Mouse (Mus musculus): Measurements from ENCODE around the gene Ifit1bl1. TPM values are rescaled to one million over a fixed set of nuclear protein-coding genes. Genes with fewer than 3 reads are reported as not detected.

Gene Ifit1bl1
- polyA plus RNA-seq, 1 experiment from 2014 or later, result 0.72 TPM

DNA sequence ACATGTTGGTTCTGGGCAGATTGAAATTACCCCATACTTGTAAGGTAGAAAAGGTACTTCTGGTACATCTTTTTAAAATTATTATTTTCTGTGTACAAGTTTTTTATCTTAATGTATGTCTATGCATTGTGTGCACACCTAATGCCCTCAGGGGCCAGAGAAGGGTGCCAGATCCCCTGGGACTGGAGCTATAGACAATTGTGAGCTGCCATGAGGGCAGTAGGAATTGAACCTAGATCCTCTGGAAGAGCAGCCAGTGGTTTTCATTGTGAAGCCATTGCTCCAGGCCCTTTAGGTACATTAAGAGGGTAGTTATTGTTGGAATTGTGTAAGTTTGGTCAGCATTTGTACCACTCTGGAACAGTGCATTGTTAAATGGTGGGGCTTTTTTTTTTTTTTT is 47.7 kb downstream of the Ifit1bl1 start:
- Histone ChIP-seq H3K27ac (no peak overlapping the region), H3K9me3 (no peaks in the 10 kb centered on the region), H3K9ac (no peak overlapping the region), H3K27me3 (no peaks in the 10 kb centered on the region), H3K36me3 (no peaks in the 10 kb centered on the region), H3K4me3 (no peak overlapping the region), H3K4me1 (peaks cover 14% of the 10 kb centered on the region), H3K4me2 (no peak overlapping the region)
- ATAC-seq (ENCODE audit: insufficient number of reproducible peaks, low FRiP score, low TSS enrichment, low read depth), result no peak

DNA sequence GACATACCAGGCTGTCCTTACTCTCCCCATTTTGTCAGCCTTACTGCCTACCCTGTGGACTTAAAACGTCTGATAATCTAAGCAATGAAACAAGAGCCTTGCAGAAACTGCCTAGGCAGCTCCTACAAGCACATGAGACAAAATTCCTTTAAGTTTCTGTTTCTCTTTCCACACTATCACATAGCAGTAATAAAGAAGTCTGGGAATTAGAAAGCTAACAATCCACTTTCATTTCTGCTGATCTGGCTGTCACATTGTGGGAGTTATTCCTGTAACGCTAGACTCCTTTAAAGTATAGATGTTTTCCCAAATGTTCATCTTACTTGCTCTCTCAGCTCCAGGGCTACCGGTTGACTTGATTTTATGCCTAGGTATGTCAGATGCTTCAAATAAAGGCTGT is 48.2 kb downstream of the Ifit1bl1 start:
- peaks cover 14% of the 10 kb centered on the region for H3K4me1 ChIP-seq

DNA sequence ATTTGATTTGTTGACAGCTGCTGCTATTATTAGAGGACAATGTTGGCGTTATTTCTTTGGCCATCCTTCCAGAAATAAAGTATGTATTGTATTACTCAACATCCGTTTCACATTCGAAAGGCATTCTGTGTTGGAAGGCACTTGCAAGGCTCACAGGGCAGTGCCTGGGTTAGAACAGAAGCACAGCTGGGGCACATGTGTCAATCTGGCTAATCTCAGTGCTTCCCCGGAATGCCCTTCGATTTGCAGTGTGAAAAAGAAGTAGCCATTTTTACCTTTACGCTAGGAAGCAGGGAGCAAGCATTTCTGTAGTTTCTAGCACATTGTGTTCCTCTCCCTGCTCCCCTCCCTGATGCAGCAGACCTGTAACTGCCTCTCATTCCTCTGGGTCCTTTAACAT is 48.7 kb downstream of the Ifit1bl1 start:
- H3K4me2 ChIP-seq, result peak overlapping the region; percentile 20; the same call in 1 of the 2 replicates
- WGBS, result 31% methylated on average over 6 of the region's 6 CpGs

More for the DNA sequence above, 48.2 kb downstream of the Ifit1bl1 start:
- H3K4me3 ChIP-seq, result no peak overlapping the region
- 29% methylated on average over 3 of the region's 3 CpGs for WGBS
- H3K9me3 ChIP-seq, result no peaks in the 10 kb centered on the region
- H3K27me3 ChIP-seq, result no peaks in the 10 kb centered on the region
- no peaks in the 10 kb centered on the region for H3K36me3 ChIP-seq
- H3K27ac ChIP-seq, result peak overlapping the region; percentile 84
- peak overlapping the region; percentile 20; the same call in 1 of the 2 replicates for H3K4me2 ChIP-seq
- ATAC-seq (ENCODE audit: insufficient number of reproducible peaks, low FRiP score, low TSS enrichment, low read depth), result no peak
- no peak overlapping the region for H3K9ac ChIP-seq

DNA sequence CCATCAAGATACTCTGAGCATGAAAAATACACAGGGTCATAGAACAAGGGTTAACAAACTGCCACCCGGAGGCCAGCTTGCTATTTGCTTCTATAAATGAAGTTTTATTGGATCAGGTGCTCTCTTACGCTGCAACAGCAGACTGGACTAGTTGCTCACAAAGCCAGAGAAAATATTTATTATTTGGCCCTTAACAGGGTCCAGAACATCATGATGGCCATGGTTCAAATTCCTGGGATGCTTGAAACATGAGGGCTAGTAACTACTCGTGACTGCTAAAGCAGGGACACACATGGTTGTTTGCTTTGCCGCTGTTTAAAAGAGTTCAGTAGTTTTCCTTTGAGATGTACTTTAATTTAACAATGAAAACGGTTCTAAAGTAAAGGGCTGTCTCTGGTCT is 49.8 kb downstream of the Ifit1bl1 start:
- Histone ChIP-seq H3K27me3 (no peaks in the 10 kb centered on the region), H3K4me3 (peak overlapping the region; percentile 19), H3K4me2 (peak overlapping the region; percentile 27; the same call in 1 of the 2 replicates), H3K9ac (no peak overlapping the region), H3K36me3 (no peaks in the 10 kb centered on the region), H3K9me3 (no peaks in the 10 kb centered on the region), H3K27ac (peak overlapping the region; percentile 84), H3K4me1 (peaks cover 14% of the 10 kb centered on the region)
- WGBS, result 19% methylated on average over 5 of the region's 5 CpGs
- no peak for ATAC-seq (ENCODE audit: insufficient number of reproducible peaks, low FRiP score, low TSS enrichment, low read depth)

More for the DNA sequence above, 48.7 kb downstream of the Ifit1bl1 start:
- H3K9me3 ChIP-seq, result no peaks in the 10 kb centered on the region
- no peaks in the 10 kb centered on the region for H3K36me3 ChIP-seq
- peak overlapping the region; percentile 84 for H3K27ac ChIP-seq
- H3K27me3 ChIP-seq, result no peaks in the 10 kb centered on the region
- H3K4me1 ChIP-seq, result peaks cover 14% of the 10 kb centered on the region
- H3K9ac ChIP-seq, result no peak overlapping the region
- ATAC-seq (ENCODE audit: insufficient number of reproducible peaks, low FRiP score, low TSS enrichment, low read depth), result peak; percentile 69; the same call in 1 of the 2 replicates
- H3K4me3 ChIP-seq, result no peak overlapping the region

DNA sequence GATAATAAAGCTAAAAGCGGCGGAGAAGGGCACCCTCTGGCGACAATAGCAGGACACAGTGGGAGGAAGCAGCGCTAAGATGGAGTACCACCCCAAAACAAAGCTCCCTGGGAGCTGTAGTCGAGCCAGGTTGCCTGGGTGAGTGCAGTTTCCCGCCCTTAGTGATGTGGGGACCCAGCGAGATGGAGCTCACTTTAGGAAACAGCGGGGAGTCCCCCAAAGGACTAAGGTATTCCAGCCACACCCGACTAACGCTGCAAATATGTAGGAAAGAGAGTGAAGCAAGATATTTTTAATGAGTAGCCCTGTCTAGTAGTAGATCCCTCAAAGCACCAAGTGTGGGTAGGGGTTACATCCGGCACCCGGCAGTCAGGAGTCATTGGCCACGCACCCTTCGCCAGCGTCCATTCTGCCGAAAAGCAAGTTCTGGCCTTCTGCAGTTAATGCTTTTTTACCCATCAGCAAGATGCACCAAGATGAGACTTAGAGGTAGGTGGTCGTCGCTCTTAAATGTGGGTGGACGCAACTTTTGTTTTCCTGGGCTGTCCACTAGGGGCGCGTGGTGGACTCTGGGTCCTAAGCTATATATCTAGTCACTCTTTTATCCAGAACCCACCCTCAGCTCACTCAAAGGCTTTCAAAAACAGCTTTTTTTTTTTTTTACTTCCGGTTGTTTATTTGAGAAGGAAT is 51.1 kb downstream of the Ifit1bl1 start, which contains the start of gene Ifit2:
TSS of gene Ifit2 (plus strand) at position 161 of the 690 bp plus-strand sequence.
- Histone ChIP-seq H3K36me3 (no peaks in the 10 kb centered on the region), H3K9ac (peak within 1 kb of the TSS; percentile 31; the same call in 1 of the 2 replicates), H3K4me2 (peak within 1 kb of the TSS; percentile 73), H3K4me1 (peaks cover 14% of the 10 kb centered on the region), H3K9me3 (no peaks in the 10 kb centered on the region), H3K27ac (peak within 1 kb of the TSS; percentile 84), H3K4me3 (peak within 1 kb of the TSS; percentile 51), H3K27me3 (no peaks in the 10 kb centered on the region)
- 3% methylated on average over 22 of the region's 22 CpGs for WGBS
- ATAC-seq (ENCODE audit: insufficient number of reproducible peaks, low FRiP score, low TSS enrichment, low read depth), result peak; percentile 81

DNA sequence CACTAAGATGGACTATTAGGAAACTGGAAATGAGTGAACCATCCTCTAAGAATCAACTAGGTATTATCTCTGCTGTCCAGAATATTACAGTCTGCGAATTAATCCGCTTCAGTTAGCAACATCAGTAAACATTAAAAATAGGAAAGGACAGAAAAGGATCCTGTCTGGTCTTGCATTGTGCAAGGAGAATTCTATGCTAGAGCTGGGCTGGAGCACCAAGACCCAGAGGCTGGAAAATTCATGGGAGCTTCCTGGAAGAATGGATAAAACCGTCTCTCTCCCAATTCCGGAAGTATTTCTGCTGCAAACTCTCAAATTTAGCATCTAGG is 51.6 kb downstream of the Ifit1bl1 start:
- Histone ChIP-seq H3K27me3 (no peaks in the 10 kb centered on the region), H3K36me3 (no peaks in the 10 kb centered on the region), H3K9ac (no peak overlapping the region), H3K27ac (no peak overlapping the region), H3K4me3 (peak overlapping the region; percentile 51), H3K4me1 (peaks cover 14% of the 10 kb centered on the region), H3K9me3 (no peaks in the 10 kb centered on the region), H3K4me2 (peak overlapping the region; percentile 73)
- 29% methylated on average over 4 of the region's 4 CpGs for WGBS
- ATAC-seq (ENCODE audit: insufficient number of reproducible peaks, low FRiP score, low TSS enrichment, low read depth), result no peak

DNA sequence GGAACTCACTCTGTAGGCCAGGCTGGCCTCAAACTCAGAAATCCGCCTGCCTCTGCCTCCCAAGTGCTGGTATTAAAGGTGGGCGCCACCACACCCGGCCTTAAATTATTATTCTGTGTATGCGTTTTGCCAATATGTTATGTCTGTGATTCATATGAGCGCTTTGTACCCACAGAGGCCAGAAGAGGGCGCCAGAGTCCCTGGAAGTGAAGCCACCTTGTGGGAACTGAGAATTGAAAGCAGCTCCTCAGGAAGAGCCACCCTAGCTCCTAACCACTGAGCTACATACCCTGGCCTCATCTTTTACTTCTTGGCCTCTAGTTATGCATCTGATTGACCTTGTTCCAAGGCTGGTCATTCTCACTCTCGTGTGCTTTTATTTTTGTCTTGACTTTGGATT is 53.8 kb downstream of the Ifit1bl1 start:
- peaks cover 6% of the 10 kb centered on the region for H3K4me1 ChIP-seq
- H3K9me3 ChIP-seq, result no peaks in the 10 kb centered on the region
- no peak for ATAC-seq (ENCODE audit: insufficient number of reproducible peaks, low FRiP score, low TSS enrichment, low read depth)
- no peak overlapping the region for H3K4me3 ChIP-seq
- no peak overlapping the region for H3K9ac ChIP-seq
- no peaks in the 10 kb centered on the region for H3K36me3 ChIP-seq
- 31% methylated on average over 7 of the region's 7 CpGs for WGBS
- no peaks in the 10 kb centered on the region for H3K27me3 ChIP-seq
- H3K4me2 ChIP-seq, result no peak overlapping the region
- no peak overlapping the region for H3K27ac ChIP-seq

DNA sequence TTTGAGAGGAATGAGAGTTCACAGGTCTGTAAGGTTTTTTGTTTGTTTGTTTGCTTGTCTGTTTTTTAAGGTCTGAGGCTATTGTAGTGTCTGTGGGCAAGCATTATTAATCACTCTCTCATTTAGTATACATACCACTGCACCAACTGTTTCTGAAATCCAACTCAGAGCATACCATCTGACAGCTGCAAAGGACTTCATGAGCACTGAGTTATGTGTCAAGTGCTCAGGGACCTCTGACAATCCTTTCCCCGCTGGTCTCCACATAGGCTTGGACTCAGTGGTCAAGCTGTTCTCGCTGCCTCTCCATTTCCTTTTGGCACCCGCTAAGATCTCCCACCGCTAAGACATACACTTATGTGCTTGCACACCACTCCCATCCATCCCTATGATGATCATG is 55.5 kb downstream of the Ifit1bl1 start:
- Histone ChIP-seq H3K4me3 (no peak overlapping the region), H3K9me3 (no peaks in the 10 kb centered on the region), H3K36me3 (no peaks in the 10 kb centered on the region), H3K27ac (no peak overlapping the region), H3K9ac (no peak overlapping the region), H3K27me3 (no peaks in the 10 kb centered on the region), H3K4me2 (no peak overlapping the region), H3K4me1 (no peaks in the 10 kb centered on the region; the same call in 1 of the 2 replicates)
- no peak for ATAC-seq (ENCODE audit: insufficient number of reproducible peaks, low FRiP score, low TSS enrichment, low read depth)
- 87% methylated on average over 4 of the region's 4 CpGs for WGBS

Other genes starting within 250 kb of the Ifit1bl1 start
- 19.4 and 22.5 TPM in 2 replicates for gene Ch25h, start 126.8 kb downstream of the Ifit1bl1 start, polyA plus RNA-seq (2015; fragmentation: Nextera tagmentation; extraction: Ambion mirVana)
- gene Lipa, start 74.5 kb downstream of the Ifit1bl1 start, polyA plus RNA-seq (2015; fragmentation: Nextera tagmentation; extraction: Ambion mirVana), result 46.1 and 50.2 TPM in 2 replicates
- 12.7 and 13.6 TPM in 2 replicates for gene Ifit2, start 51.3 kb downstream of the Ifit1bl1 start, polyA plus RNA-seq (2015; fragmentation: Nextera tagmentation; extraction: Ambion mirVana)
- 1.8 and 2.0 TPM in 2 replicates for gene Ifit3, start 18.4 kb downstream of the Ifit1bl1 start, polyA plus RNA-seq (2015; fragmentation: Nextera tagmentation; extraction: Ambion mirVana)
- 0.15 and 0.40 TPM in 2 replicates for gene Ifit3b, start 6.0 kb upstream of the Ifit1bl1 start, polyA plus RNA-seq (2015; fragmentation: Nextera tagmentation; extraction: Ambion mirVana)
- gene Ifit1bl2, start 38.8 kb upstream of the Ifit1bl1 start, polyA plus RNA-seq (2015; fragmentation: Nextera tagmentation; extraction: Ambion mirVana), result 0.15 and 0.24 TPM in 2 replicates
- 0.86 and 1.5 TPM in 2 replicates for gene Ifit1, start 38.9 kb upstream of the Ifit1bl1 start, polyA plus RNA-seq (2015; fragmentation: Nextera tagmentation; extraction: Ambion mirVana)
- gene Slc16a12, start 145.3 kb upstream of the Ifit1bl1 start, polyA plus RNA-seq (2015; fragmentation: Nextera tagmentation; extraction: Ambion mirVana), result 0.90 and 1.4 TPM in 2 replicates